Mouse (Mus musculus) spleen, embryonic (tissue): ENCODE data around the gene En1.

Experiments
- CTCF ChIA-PET: fragments of 350-600 bp; sonication (Branson Sonifier 250); formaldehyde crosslinking; loops from one replicate; lab custom pipeline; 2022; lab: Charles Lee

En1 gene

DNA sequence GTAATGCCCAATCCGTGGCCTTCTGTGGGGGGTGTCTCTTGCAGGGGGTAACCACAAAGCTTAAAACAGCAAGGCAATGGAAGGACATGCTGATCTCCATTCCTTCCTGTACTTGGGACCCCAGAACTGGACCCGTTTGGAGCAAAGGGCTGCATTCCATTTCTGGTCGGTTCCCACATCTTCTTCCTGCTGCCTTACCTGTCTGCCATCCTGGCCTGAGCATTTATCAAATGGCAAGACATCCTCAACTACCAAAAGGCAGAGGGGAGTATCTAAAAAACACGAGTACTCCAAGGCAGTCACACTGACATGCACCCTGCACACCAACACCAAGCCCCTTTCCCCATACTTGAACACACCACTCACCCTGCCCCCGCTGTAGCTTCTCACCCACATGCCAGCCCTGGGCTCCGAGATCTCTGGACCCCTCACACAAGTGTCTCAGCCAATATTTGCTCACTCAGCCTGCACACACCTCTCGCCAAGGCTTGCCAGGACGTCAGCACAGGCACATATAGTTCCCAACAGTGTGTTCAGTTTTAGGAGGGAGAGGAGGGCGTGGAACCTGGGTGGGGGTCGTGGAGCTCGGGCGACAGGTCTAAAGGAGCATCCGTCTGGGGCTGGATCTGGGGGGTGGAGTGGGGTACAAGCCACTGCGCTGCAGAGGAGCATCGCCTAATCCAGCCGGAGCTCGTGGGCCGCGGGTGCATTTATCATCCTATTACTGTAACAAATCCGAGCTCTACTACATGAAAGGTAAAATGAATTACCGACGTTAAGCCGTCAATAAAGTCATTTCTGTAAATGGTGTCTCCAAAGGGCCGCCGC is 2.7 kb upstream of the En1 start:
- CTCF ChIA-PET = no interaction called here

DNA sequence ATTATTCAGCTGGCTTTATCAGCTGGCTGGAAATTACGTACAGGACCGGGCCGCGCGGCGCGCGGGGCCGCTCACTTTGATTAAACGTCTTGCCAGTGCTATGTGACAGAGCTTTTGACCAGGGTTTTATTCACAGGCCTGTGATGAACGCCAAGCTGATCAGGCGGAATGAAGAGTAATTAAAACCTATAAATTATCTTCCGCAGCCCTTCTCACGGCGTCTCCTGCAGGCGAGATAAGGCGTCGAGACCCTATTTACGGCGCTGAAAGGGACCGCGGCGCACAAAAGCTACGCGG is 2.1 kb upstream of the En1 start:
- CTCF ChIA-PET = no interaction called here

DNA sequence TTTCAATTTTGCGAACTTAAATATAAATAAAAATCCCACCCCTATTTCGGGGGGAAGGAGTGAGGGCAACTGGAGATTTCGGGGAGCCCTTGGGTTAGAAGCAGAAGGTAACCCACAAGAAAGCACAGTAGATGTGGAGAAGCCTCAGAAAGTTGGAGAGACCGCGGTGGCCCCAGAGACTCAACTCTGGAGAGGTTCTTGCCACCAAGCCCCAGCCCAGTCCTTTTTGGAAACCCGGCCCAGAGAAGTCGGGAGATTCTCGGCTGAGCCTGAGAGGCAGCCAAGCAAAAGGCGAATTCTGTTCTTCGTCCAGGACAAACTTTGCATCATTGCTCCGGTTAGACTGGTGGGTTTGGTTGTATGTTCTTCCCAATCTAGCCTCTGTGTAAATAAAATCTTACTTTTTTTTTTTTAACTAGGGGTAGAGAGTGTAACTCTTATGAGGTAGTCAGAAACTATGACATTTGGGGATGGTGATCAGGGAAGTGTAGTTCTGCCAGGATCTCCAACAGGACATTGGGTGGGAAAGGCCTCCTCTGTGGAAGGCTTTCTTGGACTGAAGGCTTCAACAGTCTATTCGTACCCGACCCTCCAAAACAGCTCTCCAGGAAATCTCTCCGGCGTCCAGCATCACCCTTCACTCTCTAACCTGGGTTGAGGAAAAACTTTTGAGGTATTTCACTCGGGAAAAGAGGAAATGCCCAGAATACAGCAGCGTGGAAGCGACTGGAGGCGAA is 1.5 kb upstream of the En1 start:
- CTCF ChIA-PET = no interaction called here

DNA sequence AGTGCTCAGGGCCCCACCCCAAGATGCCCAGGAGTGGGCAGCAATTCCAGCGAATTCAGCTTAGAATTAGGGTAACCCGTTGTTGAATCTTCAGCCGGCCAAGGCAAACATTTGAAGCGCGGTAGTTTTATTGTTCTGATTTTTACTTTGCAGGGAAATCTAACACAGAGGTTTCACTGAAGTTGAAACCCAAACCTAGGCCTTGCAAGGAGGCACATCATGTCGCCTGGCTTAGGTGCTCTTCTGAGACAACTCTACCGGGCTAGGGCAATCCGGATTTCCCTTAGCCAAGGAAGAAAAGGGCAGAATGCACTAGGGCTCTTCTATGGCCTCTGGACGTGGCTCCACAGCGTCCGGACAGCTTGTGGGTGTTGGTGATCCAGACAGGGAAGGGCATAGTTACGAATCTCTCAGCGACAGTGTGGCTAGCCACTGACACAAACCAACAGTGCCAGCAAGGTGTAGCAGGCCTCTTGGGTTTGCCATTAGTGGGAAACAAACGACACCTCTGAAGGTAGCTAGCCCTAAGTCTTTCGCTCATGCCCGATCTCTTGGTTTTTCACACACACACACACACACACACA is 873 bp upstream of the En1 start:
- CTCF ChIA-PET = no interaction called here

DNA sequence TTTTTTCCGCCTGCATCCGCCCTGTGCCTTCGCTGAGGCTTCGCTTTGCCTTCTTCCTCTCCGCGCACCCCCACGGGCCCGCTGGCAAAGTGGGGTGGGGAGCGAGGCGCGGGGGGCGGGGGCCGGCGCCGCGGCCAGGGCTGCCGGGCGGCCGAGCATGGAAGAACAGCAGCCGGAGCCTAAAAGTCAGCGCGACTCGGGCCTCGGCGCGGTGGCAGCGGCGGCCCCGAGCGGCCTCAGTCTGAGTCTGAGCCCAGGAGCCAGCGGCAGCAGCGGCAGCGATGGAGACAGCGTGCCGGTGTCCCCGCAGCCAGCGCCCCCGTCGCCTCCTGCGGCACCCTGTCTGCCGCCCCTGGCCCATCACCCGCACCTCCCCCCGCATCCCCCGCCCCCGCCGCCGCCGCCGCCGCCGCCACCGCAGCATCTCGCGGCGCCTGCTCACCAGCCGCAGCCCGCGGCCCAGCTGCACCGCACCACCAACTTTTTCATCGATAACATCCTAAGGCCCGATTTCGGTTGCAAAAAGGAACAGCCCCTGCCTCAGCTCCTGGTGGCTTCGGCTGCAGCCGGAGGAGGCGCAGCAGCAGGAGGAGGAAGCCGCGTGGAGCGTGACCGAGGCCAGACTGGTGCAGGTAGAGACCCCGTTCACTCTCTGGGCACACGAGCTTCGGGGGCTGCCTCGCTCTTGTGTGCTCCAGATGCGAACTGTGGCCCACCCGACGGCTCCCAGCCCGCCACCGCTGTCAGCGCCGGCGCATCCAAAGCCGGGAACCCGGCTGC is 848 bp downstream of the En1 start:
- CTCF ChIA-PET = no interaction called here

DNA sequence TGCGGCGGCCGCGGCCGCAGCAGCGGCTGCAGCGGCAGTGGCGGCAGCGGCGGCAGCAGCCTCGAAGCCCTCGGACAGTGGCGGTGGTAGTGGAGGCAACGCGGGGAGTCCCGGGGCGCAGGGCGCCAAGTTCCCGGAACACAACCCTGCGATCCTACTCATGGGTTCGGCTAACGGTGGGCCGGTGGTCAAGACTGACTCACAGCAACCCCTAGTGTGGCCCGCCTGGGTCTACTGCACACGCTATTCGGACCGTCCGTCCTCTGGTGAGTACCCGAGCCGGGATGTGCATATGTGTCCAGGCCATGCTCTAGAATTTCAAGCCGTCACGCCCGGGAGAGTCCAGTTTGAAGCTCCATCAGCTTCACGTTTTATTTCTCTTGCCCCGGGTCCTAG is 1.4 kb downstream of the En1 start:
- CTCF ChIA-PET = no interaction called here

DNA sequence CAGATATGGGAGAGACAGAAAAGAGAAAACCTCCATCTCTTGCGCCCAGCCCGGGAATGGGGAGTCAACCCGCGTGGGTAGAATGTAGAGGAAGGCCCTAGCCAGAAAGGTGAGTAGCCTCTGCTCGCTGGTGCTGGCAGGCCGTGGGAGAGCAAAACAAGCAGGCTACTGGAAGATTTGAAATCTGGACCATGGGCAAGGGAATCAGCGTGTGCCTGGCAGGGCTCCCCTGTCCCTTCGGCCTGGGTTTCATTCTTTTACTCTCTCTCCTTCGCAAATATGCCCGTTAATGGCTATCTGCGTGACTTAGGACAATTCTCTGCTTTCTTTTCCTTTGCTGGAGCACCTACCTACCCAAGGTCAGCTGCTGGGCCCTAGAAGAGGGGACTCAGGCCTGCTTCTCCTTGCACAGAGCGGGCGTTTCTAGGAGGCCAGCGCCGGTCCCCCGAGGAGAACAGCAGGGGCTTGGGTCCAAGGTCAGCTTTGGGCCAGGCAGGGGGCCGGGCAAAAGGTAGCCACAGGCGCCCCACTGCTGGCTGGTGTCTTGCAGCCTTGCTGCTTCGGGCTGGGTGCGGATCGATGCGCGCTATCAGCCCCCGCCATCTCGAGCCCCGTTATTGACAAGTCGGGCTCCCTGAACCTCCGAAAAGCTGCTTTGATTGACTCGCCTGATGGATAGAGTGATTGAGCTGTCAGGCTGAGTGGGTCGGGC is 2.4 kb downstream of the En1 start:
- CTCF ChIA-PET = no interaction called here

DNA sequence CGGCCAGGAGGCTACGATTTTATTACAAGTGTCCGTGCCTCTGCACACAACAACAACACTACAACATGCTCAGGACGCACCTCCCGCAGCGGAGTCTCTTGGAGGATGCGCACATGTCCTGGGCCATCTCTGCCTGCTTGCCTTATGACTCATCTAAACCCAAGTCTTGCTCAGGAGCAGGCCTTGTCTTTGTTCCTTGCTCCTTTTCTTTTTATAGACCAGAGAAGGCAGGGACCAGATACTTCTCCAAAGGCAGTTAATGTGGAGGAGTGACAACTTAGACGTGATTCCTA is 2.9 kb downstream of the En1 start:
- CTCF ChIA-PET = no interaction called here

DNA sequence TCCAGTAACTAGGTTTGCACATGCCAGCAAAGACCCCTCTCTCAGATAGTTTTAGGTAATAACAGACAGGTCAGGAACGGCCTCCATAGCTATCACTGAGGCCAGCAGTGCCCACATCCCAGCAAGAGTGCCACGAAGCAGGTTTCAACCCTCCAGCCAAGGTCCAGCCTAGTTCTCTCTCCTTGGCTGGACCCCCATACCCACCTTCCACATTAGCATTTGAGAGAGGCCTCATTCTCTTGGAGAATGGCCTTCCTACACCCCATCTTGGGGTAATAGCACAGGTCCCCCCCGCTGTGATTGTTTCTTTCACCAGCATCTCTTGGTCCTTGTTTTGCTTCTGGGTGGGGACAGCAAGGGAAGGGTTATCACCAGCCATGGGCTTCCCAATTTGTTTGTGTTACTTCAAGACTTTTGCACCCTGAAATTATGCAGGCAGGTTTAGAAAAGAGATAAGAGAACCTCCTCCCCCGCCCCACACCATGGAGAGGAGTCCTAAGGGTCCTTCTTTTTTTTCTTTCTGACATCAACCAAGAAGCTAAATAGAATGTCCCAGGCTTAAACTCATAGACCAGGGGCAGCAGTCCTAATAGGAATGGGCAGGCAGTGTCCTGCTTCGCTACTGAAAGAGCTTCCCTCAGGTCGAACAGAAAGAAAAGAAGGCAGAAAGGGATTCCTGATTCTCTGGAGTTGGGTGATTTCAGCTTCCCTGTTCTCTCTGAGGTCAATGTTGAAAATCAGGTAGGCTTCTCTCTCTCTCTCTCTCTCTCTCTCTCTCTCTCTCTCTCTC is 3.5 kb downstream of the En1 start:
- CTCF ChIA-PET = no interaction called here

DNA sequence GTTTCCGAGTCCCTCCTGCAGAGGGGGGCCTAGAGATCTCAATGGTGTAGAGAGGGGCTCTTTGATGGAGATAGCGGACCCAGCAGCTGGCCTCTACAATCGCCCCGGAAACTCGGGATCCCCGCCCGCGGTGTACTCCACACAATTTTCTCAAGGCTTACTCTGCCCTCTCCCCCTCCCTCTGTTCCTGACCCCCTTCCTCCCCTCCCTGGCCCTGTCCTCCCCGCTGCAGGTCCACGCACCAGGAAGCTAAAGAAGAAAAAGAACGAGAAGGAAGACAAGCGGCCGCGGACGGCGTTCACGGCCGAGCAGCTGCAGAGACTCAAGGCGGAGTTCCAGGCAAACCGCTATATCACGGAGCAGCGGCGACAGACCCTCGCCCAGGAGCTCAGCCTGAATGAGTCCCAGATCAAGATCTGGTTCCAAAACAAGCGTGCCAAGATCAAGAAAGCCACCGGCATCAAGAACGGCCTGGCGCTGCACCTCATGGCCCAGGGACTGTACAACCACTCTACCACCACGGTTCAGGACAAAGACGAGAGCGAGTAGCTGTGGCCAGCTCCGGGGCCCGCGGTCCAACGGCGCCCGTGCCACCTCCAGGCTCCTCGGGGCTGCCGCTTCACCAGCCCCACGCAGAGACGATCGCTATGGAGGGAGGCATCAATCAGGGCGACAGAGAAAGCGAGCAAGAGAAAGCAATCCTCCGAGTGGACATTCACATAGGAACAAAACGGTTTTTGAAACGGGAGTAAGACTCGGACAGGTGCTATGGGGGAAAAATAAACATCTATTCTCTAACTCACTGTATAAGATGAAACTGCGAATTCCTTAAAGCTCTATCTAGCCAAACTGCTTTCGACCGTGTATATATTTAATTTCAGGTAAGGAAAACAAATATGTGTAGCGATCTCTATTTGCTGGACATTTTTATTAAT is 4.7 kb downstream of the En1 start:
- CTCF ChIA-PET = no interaction called here

DNA sequence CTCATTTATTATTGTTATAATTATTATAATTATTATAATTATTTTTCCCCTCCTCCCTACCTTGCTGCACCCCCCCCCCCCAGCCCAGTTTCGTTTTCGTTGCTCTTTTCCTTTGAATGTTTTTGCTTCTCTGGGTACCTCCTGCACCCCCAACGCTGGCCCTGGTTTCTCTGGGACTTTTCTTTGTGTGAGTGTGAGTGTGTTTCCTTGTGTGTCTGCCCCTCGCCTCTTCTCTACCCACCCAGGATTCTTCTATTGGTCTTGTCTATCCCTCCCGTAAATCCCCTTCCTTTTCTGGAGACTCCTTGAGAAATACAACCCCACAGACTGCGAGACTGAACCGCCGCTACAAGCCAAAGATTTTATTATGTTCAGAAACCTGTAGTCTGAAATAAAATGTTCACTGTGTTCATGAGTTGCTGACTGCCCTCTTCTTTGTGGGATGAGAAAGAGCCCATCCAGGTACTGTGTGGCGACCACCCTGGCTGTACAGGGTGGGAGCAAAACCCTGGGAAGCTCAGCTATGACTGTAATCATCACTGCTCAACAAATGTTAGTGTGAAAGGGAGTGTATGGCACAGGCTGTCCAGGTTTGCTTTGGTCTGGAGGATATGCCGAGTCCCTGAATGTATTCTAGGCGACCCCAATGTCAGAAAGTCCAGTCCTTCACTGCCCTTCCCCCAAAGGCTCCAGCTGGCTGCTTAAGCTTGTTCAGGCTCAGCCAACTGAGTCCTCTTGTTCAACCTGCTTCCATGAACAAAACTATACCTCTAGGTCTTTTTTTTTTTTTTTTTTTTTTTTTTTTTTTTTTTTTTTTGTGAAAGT is 5.6 kb downstream of the En1 start:
- CTCF ChIA-PET = no interaction called here

DNA sequence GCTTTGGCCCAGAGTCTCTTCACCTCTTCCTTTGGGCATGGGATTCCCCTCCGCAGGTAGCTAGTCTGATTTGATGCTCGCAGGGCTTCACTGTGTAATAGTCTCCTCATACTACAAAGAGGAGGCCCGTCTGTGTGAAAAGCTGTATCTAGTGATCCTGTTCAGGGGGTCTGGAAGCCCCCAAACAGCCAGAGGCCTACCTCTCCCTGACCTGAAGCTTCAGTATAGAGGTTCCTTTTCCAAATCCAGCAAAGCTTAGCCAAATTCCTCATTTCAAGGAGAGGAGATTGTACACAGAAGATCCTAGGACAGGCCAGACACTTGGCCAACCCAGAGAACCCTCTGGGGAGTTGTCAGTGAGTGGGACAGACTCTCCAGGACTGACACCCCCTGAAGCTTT is 6.2 kb downstream of the En1 start:
- CTCF ChIA-PET = no interaction called here

DNA sequence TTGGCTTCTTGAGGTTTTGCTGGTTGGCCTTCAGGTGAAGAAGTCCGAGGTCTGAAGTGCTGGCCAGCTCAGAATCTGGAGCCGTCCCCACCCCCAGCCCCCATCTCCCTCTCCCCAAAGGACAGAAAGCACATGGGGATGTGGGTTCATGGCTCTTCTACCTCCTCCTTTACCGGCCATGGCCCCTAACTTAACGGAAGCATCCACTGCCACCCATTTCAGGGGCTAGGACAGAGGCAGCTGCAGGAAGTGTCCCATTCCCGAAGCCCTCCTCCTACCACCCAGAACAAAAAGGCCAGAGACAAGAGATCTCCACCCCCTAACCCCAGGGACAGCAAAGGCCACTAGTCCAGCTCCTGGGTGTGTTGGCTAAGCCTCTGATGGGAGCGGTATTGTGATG is 7.4 kb downstream of the En1 start:
- CTCF ChIA-PET = no interaction called here

DNA sequence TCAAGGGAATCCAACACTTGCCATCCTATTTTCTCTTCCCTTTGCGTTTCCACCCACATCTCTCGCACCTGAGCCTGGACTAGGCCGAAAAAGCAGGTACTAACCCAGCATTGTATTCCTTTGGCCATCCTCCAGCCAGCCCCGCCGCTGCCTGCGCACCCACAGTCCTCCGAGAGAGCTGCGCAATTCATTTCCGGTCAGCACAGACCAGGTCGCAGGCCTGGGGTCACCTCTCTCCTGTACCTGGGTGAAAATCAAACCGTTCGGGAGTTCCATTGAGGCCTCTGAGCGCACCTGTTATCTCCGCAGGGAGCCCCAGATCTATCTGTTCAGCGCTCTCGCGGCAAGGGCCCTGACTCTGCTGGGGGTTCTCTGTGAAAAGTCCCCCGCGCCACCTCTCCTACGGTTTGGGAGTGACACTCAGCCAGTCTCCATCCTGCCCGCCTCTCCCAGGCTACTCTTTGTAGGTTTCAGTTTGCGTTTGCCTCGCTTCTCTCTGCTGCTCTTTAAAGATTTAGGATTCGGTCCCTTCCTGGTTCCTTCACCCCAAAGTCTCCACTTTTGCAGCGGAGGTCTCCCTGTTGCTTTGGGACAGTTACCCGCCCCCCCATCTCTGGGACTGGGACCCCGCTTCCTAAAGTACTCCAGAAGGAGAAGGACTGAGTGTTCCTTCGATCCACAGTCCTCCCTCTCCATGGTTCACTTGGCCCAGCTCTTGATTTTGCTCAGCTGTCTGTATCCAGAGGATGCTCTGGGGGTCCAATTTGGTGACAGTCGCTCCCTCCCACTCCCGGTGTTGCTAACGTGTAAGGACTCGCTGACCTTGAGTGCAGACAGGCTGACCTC is 11.5 kb downstream of the En1 start:
- CTCF ChIA-PET = no interaction called here

DNA sequence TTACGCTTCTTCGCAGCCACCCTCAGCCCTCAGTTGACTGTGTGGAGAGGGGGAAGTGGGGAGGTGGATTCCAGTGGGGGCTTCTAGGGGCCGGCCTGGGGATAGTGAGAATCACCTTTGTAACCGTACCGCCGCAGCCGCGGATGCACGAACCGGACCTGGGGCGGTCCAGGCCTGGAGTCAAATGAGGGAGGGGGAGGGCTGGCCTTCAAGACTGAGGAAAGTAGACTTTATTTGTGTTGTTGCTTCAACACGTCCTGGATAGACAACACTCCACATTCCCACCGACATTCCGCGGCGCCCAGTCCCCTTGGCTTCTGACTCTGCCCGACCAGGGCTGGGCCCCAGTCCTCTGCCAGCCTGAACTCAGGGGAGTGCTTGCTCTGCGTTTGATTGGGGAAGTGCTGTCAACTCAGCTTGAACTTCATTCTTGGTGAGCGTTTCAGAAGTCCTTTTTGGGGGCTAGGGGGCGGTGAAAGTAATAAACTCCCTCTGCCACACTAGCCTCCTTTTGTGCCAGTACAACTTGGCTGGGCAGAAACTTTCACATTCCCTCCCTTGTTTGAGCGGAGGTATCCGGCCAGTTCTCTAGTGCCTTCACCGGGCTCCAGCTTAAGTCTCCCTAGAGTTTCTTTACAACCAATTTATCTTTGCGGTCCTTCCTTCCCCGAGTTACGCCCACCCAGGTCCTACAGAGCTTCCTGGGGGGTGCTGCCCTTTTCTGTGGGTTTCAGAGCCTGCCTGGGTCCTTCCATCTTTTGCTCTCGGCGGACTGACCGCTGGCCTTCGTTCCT is 12.3 kb downstream of the En1 start:
- CTCF ChIA-PET = no interaction called here

DNA sequence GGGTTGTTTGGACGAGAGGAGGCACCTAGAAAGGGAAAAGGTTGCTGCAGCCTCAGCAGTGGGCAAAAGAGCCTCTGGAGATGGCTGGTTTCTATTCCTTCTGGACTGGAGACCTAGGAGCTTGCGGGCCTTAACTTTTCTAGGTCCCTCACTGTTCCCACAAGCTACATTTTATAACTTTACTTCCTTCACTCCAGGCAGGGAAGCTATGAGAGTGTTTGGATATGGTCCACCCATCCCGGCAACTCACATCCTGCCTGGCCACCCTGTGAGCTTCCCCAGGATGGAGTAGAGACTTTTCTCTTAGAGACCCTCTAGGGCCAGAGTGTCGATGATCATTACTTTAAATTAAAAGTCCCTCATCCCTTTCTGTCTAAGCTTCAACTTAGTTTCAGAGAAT is 13.3 kb downstream of the En1 start:
- CTCF ChIA-PET = no interaction called here

DNA sequence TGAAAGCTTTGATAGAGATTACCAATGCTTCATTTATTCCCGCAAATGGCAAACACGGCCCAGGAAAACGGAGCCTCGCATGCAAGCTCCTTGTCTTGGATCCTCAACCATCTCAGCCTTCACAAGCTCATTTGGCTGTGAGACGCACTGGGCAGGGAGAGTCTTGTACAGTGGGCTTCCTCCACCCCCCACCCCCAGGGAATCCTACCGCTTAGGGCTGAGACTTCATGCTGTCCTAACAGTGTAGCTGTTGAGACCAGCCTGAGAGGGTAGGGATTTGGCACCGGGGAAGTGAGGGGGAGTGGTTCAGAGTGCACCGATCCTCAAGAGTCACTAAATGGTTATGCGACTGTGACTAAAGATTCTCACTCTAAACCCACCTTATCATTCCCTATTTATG is 13.7 kb downstream of the En1 start:
- CTCF ChIA-PET = no interaction called here
